ENCODE assay signal across 7 mouse cellular contexts in genomic region chr13:23744421-23745380, GRCm38 (mm10). TPM values are rescaled to one million over a fixed set of nuclear protein-coding genes. Genes with fewer than 3 reads are reported as not detected.
DNase-seq lines count a peak whose midpoint lies in the region; TF ChIP-seq lines count a peak whose summit lies in the region.

No protein-coding gene starts in this region.

- no peak for TF ChIP-seq CTCF in thymus, adult 2 months (IDR thresholded peaks at IDR 0.05; ENCODE audit: borderline replicate concordance, control insufficient read depth, extremely low read depth, insufficient read depth, low read length, poor library complexity)

- no peaks in the 10 kb centered on the region for H3K9me3 ChIP-seq in erythroblast, embryonic 14.5 days (ENCODE audit: control insufficient read depth, low read length)

- no peak for DNase-seq in thymus, adult 2 months
- no peak for DNase-seq in thymus, postnatal 10 days (ENCODE audit: low spot score in 2 of 2)
- DNase-seq in liver: peak; percentile 53
- peak; percentile 34 for DNase-seq in thymus, postnatal 25 days
- no peak for DNase-seq in testis, postnatal 14 days (ENCODE audit: low spot score)
- DNase-seq in right cerebral cortex, postnatal 36 days (ENCODE audit: low spot score in 2 of 2): no peak

- TF ChIP-seq POLR2A in thymus, adult 2 months (IDR thresholded peaks at IDR 0.05; ENCODE audit: control insufficient read depth, extremely low read depth, insufficient read depth, low read length, poor library complexity): no peak

- no peaks in the 10 kb centered on the region for H3K27me3 ChIP-seq in thymus, adult 2 months (ENCODE audit: control insufficient read depth, insufficient read depth, low read length)
- no peaks in the 10 kb centered on the region for H3K27me3 ChIP-seq in erythroblast, embryonic 14.5 days (ENCODE audit: control insufficient read depth)

- H3K4me1 ChIP-seq in thymus, adult 2 months (replicated peaks; ENCODE audit: control insufficient read depth, insufficient read depth, low read length): peaks cover 4% of the 10 kb centered on the region
- H3K4me1 ChIP-seq in erythroblast, embryonic 14.5 days (ENCODE audit: control insufficient read depth): peaks cover 65% of the 10 kb centered on the region

- 5% methylated on average over 22 of the region's 36 CpGs for WGBS in thymus, adult 2 months

- H3K27ac ChIP-seq in thymus, adult 2 months (ENCODE audit: control insufficient read depth, insufficient read depth, low read length): peak overlapping the region; percentile 85

- peak overlapping the region; percentile 54 for H3K4me3 ChIP-seq in thymus, adult 2 months (ENCODE audit: control insufficient read depth, insufficient read depth, low read length)
- H3K4me3 ChIP-seq in erythroblast, embryonic 14.5 days (replicated peaks): peak overlapping the region; percentile 79

- no peaks in the 10 kb centered on the region for H3K36me3 ChIP-seq in thymus, adult 2 months (ENCODE audit: control insufficient read depth, insufficient read depth, low read length)
- H3K36me3 ChIP-seq in erythroblast, embryonic 14.5 days (ENCODE audit: control insufficient read depth): peaks cover 6% of the 10 kb centered on the region

RNA-seq across cellular contexts. Expression of gene Hist1h3c, which starts 0.7 kb away (rescaled TPM):
- 377 and 602 TPM in 2 replicates for polyA plus RNA-seq in thymus, adult 2 months (2012; rRNA removed)
- 3.8 and 7.0 TPM in 2 replicates for polyA plus RNA-seq in erythroblast, embryonic 14.5 days (2012)

RNA-seq across cellular contexts. Expression of gene Hist1h2bb, which starts 1.8 kb away (rescaled TPM):
- polyA plus RNA-seq in thymus, adult 2 months (2012; rRNA removed): 160 and 224 TPM in 2 replicates
- 5.4 and 12.1 TPM in 2 replicates for polyA plus RNA-seq in erythroblast, embryonic 14.5 days (2012)

RNA-seq across cellular contexts. Expression of gene Hist1h1c, which starts 6.1 kb away (rescaled TPM):
- 40.9 and 48.1 TPM in 2 replicates for polyA plus RNA-seq in thymus, adult 2 months (2012; rRNA removed)
- 54.6 and 94.3 TPM in 2 replicates for polyA plus RNA-seq in erythroblast, embryonic 14.5 days (2012)

RNA-seq across cellular contexts. Expression of gene Hist1h2ab, which starts 6.2 kb away (rescaled TPM):
- 258 and 455 TPM in 2 replicates for polyA plus RNA-seq in thymus, adult 2 months (2012; rRNA removed)
- 9.1 and 22.3 TPM in 2 replicates for polyA plus RNA-seq in erythroblast, embryonic 14.5 days (2012)

RNA-seq across cellular contexts. Expression of gene Hist1h3b, which starts 7.4 kb away (rescaled TPM):
- 529 and 561 TPM in 2 replicates for polyA plus RNA-seq in thymus, adult 2 months (2012; rRNA removed)
- polyA plus RNA-seq in erythroblast, embryonic 14.5 days (2012): 6.2 and 23.6 TPM in 2 replicates

Comparison
In these comparisons a context has a peak if more than half of its experiments do, and no peak if none do; other contexts are left out.
1. DNase-seq: peak in liver (single experiment) and thymus, postnatal 25 days (single experiment); none in thymus, adult 2 months (single experiment), thymus, postnatal 10 days (0 of 2), testis, postnatal 14 days (single experiment) and right cerebral cortex, postnatal 36 days (0 of 2).
2. RNA of gene Hist1h3c, which starts 0.7 kb away (polyA plus RNA-seq): 377 to 602 TPM in thymus, adult 2 months; 3.8 to 7.0 TPM in erythroblast, embryonic 14.5 days; every median in the first group is over 10 times any median in the second.
3. RNA of gene Hist1h2bb, which starts 1.8 kb away (polyA plus RNA-seq): 160 to 224 TPM in thymus, adult 2 months; 5.4 to 12.1 TPM in erythroblast, embryonic 14.5 days; every median in the first group is over 10 times any median in the second.